Mouse (Mus musculus): ENCODE measurements around the gene Tenm4. TPM values are rescaled to one million over a fixed set of nuclear protein-coding genes. Genes with fewer than 3 reads are reported as not detected.

Gene Tenm4
- polyA plus RNA-seq, 1 experiment from 2014 or later: 22.1 TPM

GRCm38 (mm10) chr7:96855867-96856406 lies 684.9 kb downstream of the Tenm4 start:
- H3K4me3 ChIP-seq: no peak overlapping the region
- DNase-seq (ENCODE audit: low spot score): no peak
- H3K27me3 ChIP-seq (ENCODE audit: insufficient read depth, poor library complexity, severe bottlenecking): no peaks in the 10 kb centered on the region
- H3K9me3 ChIP-seq: no peaks in the 10 kb centered on the region
- H3K27ac ChIP-seq: no peak overlapping the region
- 89% methylated on average over 5 of the region's 5 CpGs for WGBS
- no peaks in the 10 kb centered on the region for H3K4me1 ChIP-seq (replicated peaks)
- H3K36me3 ChIP-seq: peaks cover 52% of the 10 kb centered on the region

DNA sequence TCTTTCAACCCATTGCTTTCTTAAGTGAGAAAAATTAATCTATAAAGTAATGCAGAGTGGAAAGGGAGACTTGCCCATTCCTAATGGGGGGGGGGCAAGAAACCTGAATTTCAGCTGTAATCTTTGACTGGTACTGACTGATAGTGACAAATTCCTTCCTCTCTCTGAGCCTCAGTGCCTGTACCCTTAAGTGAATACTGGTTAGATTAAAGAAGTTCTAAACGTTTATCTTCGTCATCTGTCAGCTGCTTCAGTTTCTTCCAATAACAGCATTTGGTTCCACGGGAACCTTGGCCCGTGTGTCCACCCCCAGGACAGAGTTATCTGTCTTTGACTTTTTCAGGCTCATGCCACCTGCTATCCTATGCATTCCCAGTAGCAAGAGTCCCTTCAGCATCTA lies 685.5 kb downstream of the Tenm4 start:
- no peaks in the 10 kb centered on the region for H3K9me3 ChIP-seq
- DNase-seq (ENCODE audit: low spot score): no peak
- H3K36me3 ChIP-seq: peaks cover 46% of the 10 kb centered on the region
- no peak overlapping the region for H3K27ac ChIP-seq
- no peak overlapping the region for H3K4me3 ChIP-seq
- 79% methylated on average over 4 of the region's 4 CpGs for WGBS
- H3K27me3 ChIP-seq (ENCODE audit: insufficient read depth, poor library complexity, severe bottlenecking): no peaks in the 10 kb centered on the region
- H3K4me1 ChIP-seq (replicated peaks): no peaks in the 10 kb centered on the region

GRCm38 (mm10) chr7:96859077-96859476 lies 688.0 kb downstream of the Tenm4 start:
- no peak for DNase-seq (ENCODE audit: low spot score)
- H3K36me3 ChIP-seq: peaks cover 34% of the 10 kb centered on the region

DNA sequence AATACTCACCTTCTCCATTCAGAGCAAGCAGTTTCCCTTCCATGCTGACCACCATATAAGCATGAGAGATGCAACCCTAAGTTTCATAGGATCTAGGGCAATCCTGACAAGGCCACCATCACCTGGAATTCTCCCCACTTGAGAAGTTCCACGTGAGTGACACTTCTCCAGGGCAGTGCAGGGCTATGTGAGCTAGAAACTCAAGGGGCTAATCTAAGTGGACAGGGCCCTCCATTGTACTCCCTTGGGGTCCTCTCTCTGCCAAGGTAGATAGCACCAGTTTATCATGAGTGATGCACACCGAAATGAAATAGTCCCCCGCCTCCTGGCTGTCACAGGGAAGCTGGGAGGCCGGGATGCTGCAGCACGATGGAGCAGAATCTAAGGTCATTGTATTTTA lies 688.6 kb downstream of the Tenm4 start:
- peaks cover 28% of the 10 kb centered on the region for H3K36me3 ChIP-seq
- no peak overlapping the region for H3K4me3 ChIP-seq
- no peak for DNase-seq (ENCODE audit: low spot score)
- no peaks in the 10 kb centered on the region for H3K9me3 ChIP-seq
- H3K4me1 ChIP-seq (replicated peaks): peaks cover under 1% of the 10 kb centered on the region
- H3K27ac ChIP-seq: no peak overlapping the region
- no peaks in the 10 kb centered on the region for H3K27me3 ChIP-seq (ENCODE audit: insufficient read depth, poor library complexity, severe bottlenecking)
- WGBS: 85% methylated on average over 5 of the region's 5 CpGs

More at GRCm38 (mm10) chr7:96859077-96859476, 688.0 kb downstream of the Tenm4 start:
- Histone ChIP-seq H3K4me3 (no peak overlapping the region), H3K27ac (no peak overlapping the region), H3K4me1 (replicated peaks) (no peaks in the 10 kb centered on the region), H3K27me3 (ENCODE audit: insufficient read depth, poor library complexity, severe bottlenecking) (no peaks in the 10 kb centered on the region), H3K9me3 (no peaks in the 10 kb centered on the region)
- 84% methylated on average over 2 of the region's 2 CpGs for WGBS

DNA sequence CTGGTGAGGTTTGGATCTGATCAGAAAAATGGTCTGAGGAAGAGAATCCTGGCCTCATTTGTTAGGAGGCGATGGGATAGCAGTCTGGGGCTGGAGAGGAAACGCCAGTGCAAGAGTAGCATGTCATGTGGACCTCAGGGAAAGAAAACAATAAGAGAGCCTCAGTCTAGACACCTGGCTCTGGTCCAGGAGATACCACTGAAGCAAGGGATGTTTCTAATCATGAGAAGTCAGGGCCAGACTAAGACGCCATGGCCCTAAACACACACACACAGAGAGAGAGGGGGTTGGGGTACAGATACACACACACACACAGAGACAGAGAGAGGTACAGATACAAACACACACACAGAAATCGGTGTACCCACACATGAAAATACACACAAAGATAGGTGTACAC lies 689.6 kb downstream of the Tenm4 start:
- Histone ChIP-seq H3K4me3 (no peak overlapping the region), H3K36me3 (peaks cover 29% of the 10 kb centered on the region), H3K27ac (peak overlapping the region; percentile 29; the same call in 1 of the 2 replicates), H3K9me3 (no peaks in the 10 kb centered on the region), H3K27me3 (ENCODE audit: insufficient read depth, poor library complexity, severe bottlenecking) (no peaks in the 10 kb centered on the region), H3K4me1 (replicated peaks) (peaks cover 10% of the 10 kb centered on the region)
- 72% methylated on average over 4 of the region's 4 CpGs for WGBS
- DNase-seq (ENCODE audit: low spot score): no peak

- peaks cover 20% of the 10 kb centered on the region for H3K4me1 ChIP-seq (replicated peaks)
- no peaks in the 10 kb centered on the region for H3K9me3 ChIP-seq
- no peak overlapping the region for H3K27ac ChIP-seq
- H3K4me3 ChIP-seq: no peak overlapping the region
- H3K27me3 ChIP-seq (ENCODE audit: insufficient read depth, poor library complexity, severe bottlenecking): no peaks in the 10 kb centered on the region
- no peak for DNase-seq (ENCODE audit: low spot score)
- WGBS: 51% methylated on average over 7 of the region's 7 CpGs
- peaks cover 53% of the 10 kb centered on the region for H3K36me3 ChIP-seq
These were observed 694.1 kb downstream of the Tenm4 start for GRCm38 (mm10) chr7:96864894-96865722.

GRCm38 (mm10) chr7:96869079-96869810 lies 698.2 kb downstream of the Tenm4 start:
- H3K36me3 ChIP-seq: peaks cover 79% of the 10 kb centered on the region
- no peak for DNase-seq (ENCODE audit: low spot score)
- no peaks in the 10 kb centered on the region for H3K9me3 ChIP-seq
- peaks cover 20% of the 10 kb centered on the region for H3K4me1 ChIP-seq (replicated peaks)
- no peak overlapping the region for H3K4me3 ChIP-seq
- 86% methylated on average over 16 of the region's 16 CpGs for WGBS
- no peak overlapping the region for H3K27ac ChIP-seq
- no peaks in the 10 kb centered on the region for H3K27me3 ChIP-seq (ENCODE audit: insufficient read depth, poor library complexity, severe bottlenecking)

- Histone ChIP-seq H3K27ac (no peak overlapping the region), H3K9me3 (no peaks in the 10 kb centered on the region), H3K4me1 (replicated peaks) (peaks cover 12% of the 10 kb centered on the region), H3K36me3 (peaks cover 86% of the 10 kb centered on the region), H3K27me3 (ENCODE audit: insufficient read depth, poor library complexity, severe bottlenecking) (no peaks in the 10 kb centered on the region), H3K4me3 (no peak overlapping the region)
- 92% methylated on average over 8 of the region's 8 CpGs for WGBS
- no peak for DNase-seq (ENCODE audit: low spot score)
These were observed 699.4 kb downstream of the Tenm4 start for GRCm38 (mm10) chr7:96870473-96870872.

- Histone ChIP-seq H3K9me3 (no peaks in the 10 kb centered on the region), H3K36me3 (peaks cover 81% of the 10 kb centered on the region), H3K4me3 (no peak overlapping the region), H3K4me1 (replicated peaks) (peaks cover 6% of the 10 kb centered on the region; the same call in 1 of the 2 replicates), H3K27me3 (ENCODE audit: insufficient read depth, poor library complexity, severe bottlenecking) (no peaks in the 10 kb centered on the region), H3K27ac (no peak overlapping the region)
- WGBS: 76% methylated on average over 4 of the region's 4 CpGs
- no peak for DNase-seq (ENCODE audit: low spot score)
These were observed 700.0 kb downstream of the Tenm4 start for GRCm38 (mm10) chr7:96871031-96871430.

GRCm38 (mm10) chr7:96878511-96879276 lies 707.6 kb downstream of the Tenm4 start:
- H3K27me3 ChIP-seq (ENCODE audit: insufficient read depth, poor library complexity, severe bottlenecking): no peaks in the 10 kb centered on the region
- no peak for DNase-seq (ENCODE audit: low spot score)
- no peak overlapping the region for H3K27ac ChIP-seq
- 89% methylated on average over 7 of the region's 7 CpGs for WGBS
- H3K36me3 ChIP-seq: peaks cover 23% of the 10 kb centered on the region
- H3K9me3 ChIP-seq: no peaks in the 10 kb centered on the region
- 0 out of 2 replicates have a peak, but pooled peaks cover under 1% of the 10 kb centered on the region for H3K4me1 ChIP-seq (replicated peaks)
- no peak overlapping the region for H3K4me3 ChIP-seq

- Histone ChIP-seq H3K4me1 (replicated peaks) (0 out of 2 replicates have a peak, but pooled peaks cover 7% of the 10 kb centered on the region), H3K27ac (no peak overlapping the region), H3K27me3 (ENCODE audit: insufficient read depth, poor library complexity, severe bottlenecking) (no peaks in the 10 kb centered on the region), H3K4me3 (no peak overlapping the region), H3K36me3 (peaks cover 15% of the 10 kb centered on the region), H3K9me3 (no peaks in the 10 kb centered on the region)
- DNase-seq (ENCODE audit: low spot score): no peak
- 87% methylated on average over 6 of the region's 6 CpGs for WGBS
These were observed 708.5 kb downstream of the Tenm4 start for GRCm38 (mm10) chr7:96879593-96879992.

DNA sequence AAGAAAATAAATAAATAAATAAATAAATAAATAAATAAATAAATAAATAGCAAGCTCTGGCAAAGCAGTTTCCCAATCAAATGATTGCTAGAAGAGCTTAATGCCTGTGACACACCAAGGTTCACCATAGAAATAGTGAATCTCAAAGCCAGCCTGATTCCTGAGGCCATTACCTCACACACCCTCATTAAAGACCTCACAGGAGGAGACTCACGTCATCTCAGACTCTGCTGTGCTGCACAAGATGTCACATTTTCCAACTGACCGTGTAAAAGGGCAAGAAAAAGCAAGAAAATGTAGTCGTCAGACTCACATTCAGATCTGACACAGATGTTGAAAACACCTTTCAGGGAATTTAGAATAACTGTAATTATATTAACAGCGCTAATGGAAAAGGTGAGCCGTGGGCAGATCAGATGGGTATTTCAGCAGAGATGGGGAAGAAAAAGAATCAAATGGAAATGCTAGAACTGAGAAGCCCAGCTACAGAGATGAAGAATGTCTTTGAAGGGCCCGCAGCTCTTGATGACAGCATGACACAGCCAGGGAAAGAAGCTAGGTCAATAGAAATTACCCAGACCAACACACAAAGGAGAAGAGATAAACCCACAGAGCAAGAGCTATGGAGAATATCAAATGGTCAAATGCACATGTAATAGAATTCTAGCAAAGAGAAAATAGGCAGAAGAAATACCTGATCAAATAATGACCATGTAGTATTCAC lies 709.3 kb downstream of the Tenm4 start:
- no peak for DNase-seq (ENCODE audit: low spot score)
- WGBS: 88% methylated on average over 6 of the region's 6 CpGs
- Histone ChIP-seq H3K4me3 (no peak overlapping the region), H3K27me3 (ENCODE audit: insufficient read depth, poor library complexity, severe bottlenecking) (no peaks in the 10 kb centered on the region), H3K36me3 (peaks cover 13% of the 10 kb centered on the region), H3K4me1 (replicated peaks) (0 out of 2 replicates have a peak, but pooled peaks cover 7% of the 10 kb centered on the region), H3K27ac (no peak overlapping the region), H3K9me3 (no peaks in the 10 kb centered on the region)
